Mouse (Mus musculus) MEL (cell line): ENCODE results near the gene Tmc1. TPM values are rescaled to one million over a fixed set of nuclear protein-coding genes. Genes with fewer than 3 reads are reported as not detected.

ENCODE experiments used
- DNase-seq: peaks from one replicate; pipeline ENCODE4 v3.0.0; 2011; ENCODE audit warnings: low read depth, low spot score
- H3K27ac ChIP-seq: 2 replicates; pipeline ENCODE4 v1.5.1; 2012; ENCODE audit warnings: low read depth, mild to moderate bottlenecking, control low read depth, low read length, moderate library complexity; ENCODE audit not compliant: control insufficient read depth
- H3K27me3 ChIP-seq, 2 experiments: fragments of 150-350 bp in 1 of 2; sonication (generic) in 1 of 2; 2 replicates each; pipeline ENCODE4 v1.6.1; 2012; ENCODE audit warnings: low read length in 2 of 2, mild to moderate bottlenecking in 2 of 2, improper control_type of control experiment in 1 of 2, moderate library complexity in 1 of 2; ENCODE audit not compliant: insufficient read depth in 2 of 2, control insufficient read depth in 1 of 2
- H3K36me3 ChIP-seq, 2 experiments: 2 replicates each; pipeline ENCODE4 v1.6.1; 2012 to 2014; ENCODE audit warnings: low read length in 2 of 2, improper control_type of control experiment in 1 of 2, inconsistent platforms in 1 of 2, mild to moderate bottlenecking in 1 of 2; ENCODE audit not compliant: insufficient read depth in 2 of 2, control insufficient read depth in 1 of 2
- H3K4me1 ChIP-seq, 2 experiments: fragments of 150-350 bp in 1 of 2; sonication (generic) in 1 of 2; 2 replicates each; pipeline ENCODE4 v1.6.1; 2012; ENCODE audit warnings: low read length in 2 of 2, improper control_type of control experiment in 1 of 2, mild to moderate bottlenecking in 1 of 2; ENCODE audit not compliant: insufficient read depth in 2 of 2, control insufficient read depth in 1 of 2
- H3K4me3 ChIP-seq, 2 experiments: fragments of 150-350 bp in 1 of 2; sonication (generic) in 1 of 2; 2 replicates each; pipeline ENCODE4 v1.5.1; 2012; ENCODE audit warnings: low read depth in 2 of 2, low read length in 2 of 2, mild to moderate bottlenecking in 2 of 2, moderate library complexity in 2 of 2, control low read depth in 1 of 2, improper control_type of control experiment in 1 of 2; ENCODE audit not compliant: control insufficient read depth in 1 of 2, insufficient read depth in 1 of 2
- H3K79me2 ChIP-seq: 2 replicates; pipeline ENCODE4 v1.6.1; 2012; ENCODE audit warnings: mild to moderate bottlenecking, low read length, moderate library complexity; ENCODE audit not compliant: control insufficient read depth, poor library complexity, insufficient read depth
- H3K9ac ChIP-seq: 2 replicates; pipeline ENCODE4 v1.6.1; 2012; ENCODE audit warnings: low read depth, mild to moderate bottlenecking, control low read depth, low read length, moderate library complexity; ENCODE audit not compliant: control insufficient read depth, poor library complexity, severe bottlenecking
- H3K9me3 ChIP-seq: fragments of 150-350 bp; sonication (generic); replicated peaks from 2 replicates; pipeline ENCODE4 v1.6.1; 2012; ENCODE audit warnings: mild to moderate bottlenecking, low read length, improper control_type of control experiment, moderate library complexity; ENCODE audit not compliant: insufficient read depth
- CHD1 ChIP-seq: IDR thresholded peaks from 2 replicates; pipeline ENCODE4 v1.6.1; 2012; ENCODE audit warnings: low read depth, mild to moderate bottlenecking, inconsistent platforms, low read length, improper control_type of control experiment
- EP300 ChIP-seq, 2 experiments: IDR thresholded peaks; 2 replicates each; pipeline ENCODE4 v1.6.1; 2011; ENCODE audit warnings: improper control_type of control experiment in 2 of 2, low read length in 2 of 2, low read depth in 1 of 2, mild to moderate bottlenecking in 1 of 2
- ETS1 ChIP-seq: IDR thresholded peaks from 2 replicates; pipeline ENCODE4 v1.6.1; 2012; ENCODE audit warnings: low read depth, mild to moderate bottlenecking, inconsistent platforms, low read length, improper control_type of control experiment, moderate library complexity
- GATA1 ChIP-seq: IDR thresholded peaks from 2 replicates; pipeline ENCODE4 v1.6.1; 2011; ENCODE audit warnings: low read depth, low read length, improper control_type of control experiment
- HCFC1 ChIP-seq: IDR thresholded peaks from 2 replicates; pipeline ENCODE4 v1.6.1; 2012; ENCODE audit warnings: low read depth, mild to moderate bottlenecking, inconsistent platforms, low read length, improper control_type of control experiment, moderate library complexity
- KAT2A ChIP-seq: conservative IDR thresholded peaks from 2 replicates; pipeline ENCODE4 v1.6.1; 2012; ENCODE audit warnings: low read depth, low read length, improper control_type of control experiment, inconsistent platforms
- MXI1 ChIP-seq: IDR thresholded peaks from 2 replicates; pipeline ENCODE4 v1.6.1; 2011; ENCODE audit warnings: mild to moderate bottlenecking, low read depth, low read length, improper control_type of control experiment
- MYC ChIP-seq: IDR thresholded peaks from 2 replicates; pipeline ENCODE4 v1.6.1; 2011; ENCODE audit warnings: low read depth, mild to moderate bottlenecking, low read length, improper control_type of control experiment, moderate library complexity
- NRF1 ChIP-seq: IDR thresholded peaks from 2 replicates; pipeline ENCODE4 v1.6.1; 2014; ENCODE audit warnings: low read depth, mild to moderate bottlenecking, inconsistent platforms, low read length, improper control_type of control experiment, moderate library complexity; ENCODE audit not compliant: poor library complexity, insufficient read depth, severe bottlenecking
- POLR2A ChIP-seq, 2 experiments: IDR thresholded peaks; 2 replicates each; pipeline ENCODE4 v1.6.1; 2011 to 2012; ENCODE audit warnings: low read length in 2 of 2, mild to moderate bottlenecking in 2 of 2, control low read depth in 1 of 2, improper control_type of control experiment in 1 of 2, low read depth in 1 of 2, moderate library complexity in 1 of 2; ENCODE audit not compliant: control insufficient read depth in 1 of 2, insufficient read depth in 1 of 2, poor library complexity in 1 of 2
- RAD21 ChIP-seq: IDR thresholded peaks from 2 replicates; pipeline ENCODE4 v1.6.1; 2011; ENCODE audit warnings: mild to moderate bottlenecking, low read depth, low read length, improper control_type of control experiment
- RCOR1 ChIP-seq: IDR thresholded peaks from 2 replicates; pipeline ENCODE4 v1.6.1; 2012; ENCODE audit warnings: low read depth, mild to moderate bottlenecking, inconsistent platforms, low read length, improper control_type of control experiment
- SIN3A ChIP-seq: IDR thresholded peaks from 2 replicates; pipeline ENCODE4 v1.6.1; 2012; ENCODE audit warnings: low read length, improper control_type of control experiment, inconsistent platforms
- SMC3 ChIP-seq: IDR thresholded peaks from 2 replicates; pipeline ENCODE4 v1.6.1; 2011; ENCODE audit warnings: low read depth, low read length, improper control_type of control experiment
- TCF12 ChIP-seq: IDR thresholded peaks from 2 replicates; pipeline ENCODE4 v1.6.1; 2014; ENCODE audit warnings: low read depth, mild to moderate bottlenecking, inconsistent platforms, low read length, improper control_type of control experiment, moderate library complexity
- ZC3H11A ChIP-seq: IDR thresholded peaks from 2 replicates; pipeline ENCODE4 v1.6.1; 2012; ENCODE audit warnings: low read depth, mild to moderate bottlenecking, inconsistent platforms, low read length, improper control_type of control experiment
- ZMIZ1 ChIP-seq: IDR thresholded peaks from 2 replicates; pipeline ENCODE4 v1.6.1; 2012; ENCODE audit warnings: low read depth, mild to moderate bottlenecking, inconsistent platforms, low read length, improper control_type of control experiment, moderate library complexity
- polyA plus RNA-seq, 2 experiments: library from polyadenylated mRNA; stranded (reverse) in 1 of 2; unstranded in 1 of 2; fragments of >175 nt in 1 of 2; fragments of >200 nt in 1 of 2; gene quantifications; 2 replicates each; pipeline versions ENCODE4 v1.2.1 to v1.2.4; 2012; ENCODE audit warnings: low replicate concordance in 2 of 2, low read depth in 1 of 2; ENCODE audit not compliant: insufficient read length in 2 of 2, insufficient read depth in 1 of 2, missing spikeins in 1 of 2
- total RNA-seq: library from RNA; depleted of rRNA; stranded (reverse); fragments of 300-350 nt; gene quantifications from 2 replicates; pipeline ENCODE4 v1.2.3, GENCODE M21; 2012

Tmc1 gene
- total and polyA plus RNA-seq, 3 experiments, result not detected

DNA sequence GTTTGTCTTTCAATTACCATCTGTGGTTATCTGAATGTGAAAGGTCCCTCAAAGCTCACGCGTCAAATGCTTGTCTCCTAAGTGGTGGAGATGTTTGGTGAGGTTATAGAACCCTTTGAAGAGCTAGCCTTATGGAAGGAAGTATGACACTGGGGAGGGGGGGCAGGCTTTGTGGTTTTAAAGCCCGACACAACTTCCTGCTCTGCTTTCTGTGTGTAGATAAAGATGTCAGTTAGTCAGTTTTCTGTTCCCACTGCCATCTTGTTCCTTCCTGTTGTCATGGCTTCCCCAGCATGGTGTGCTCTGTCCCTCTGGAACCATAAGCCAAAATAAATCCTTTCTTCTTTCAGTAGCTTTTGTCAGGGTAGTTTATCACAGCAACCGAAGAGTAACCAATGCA, 78.1 kb downstream of the Tmc1 start (continued):
- peak; percentile 47 for TF ChIP-seq ETS1
- no peak for TF ChIP-seq CHD1
- no peak for TF ChIP-seq HCFC1
- TF ChIP-seq GATA1, result peak; percentile 60

DNA sequence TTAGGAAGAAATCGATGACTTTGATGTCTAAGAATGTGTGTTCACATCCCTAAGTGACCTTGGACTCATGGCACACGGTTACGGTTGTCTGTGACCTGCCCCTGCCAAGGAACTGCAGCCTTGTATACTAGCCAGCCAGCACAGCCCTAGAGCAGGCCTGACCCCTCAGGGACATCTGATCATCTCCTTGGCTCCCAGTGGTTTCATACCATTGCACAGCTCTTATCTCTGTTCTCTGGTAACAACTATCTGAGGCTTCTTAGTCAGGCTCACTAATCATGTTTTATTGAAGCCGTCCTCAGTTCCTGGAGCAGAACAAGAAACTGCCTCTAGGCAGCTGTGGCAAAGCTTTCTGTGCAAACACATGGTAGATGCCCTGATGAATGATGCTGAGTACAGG, 92.2 kb downstream of the Tmc1 start:
- Histone ChIP-seq H3K79me2 (no peaks in the 10 kb centered on the region), H3K9ac (no peak overlapping the region), H3K9me3 (no peaks in the 10 kb centered on the region), H3K4me3 (no peak overlapping the region), H3K27me3 (no peaks in the 10 kb centered on the region), H3K27ac (no peak overlapping the region), H3K4me1 (peaks cover 3 to 4% of the 10 kb centered on the region in 2 experiments; a peak in 3 of 4 replicates), H3K36me3 (no peaks in the 10 kb centered on the region)
- no peak for DNase-seq
- TF ChIP-seq RAD21 (no peak), TCF12 (peak; percentile 40; the same call in 1 of the 2 replicates), ETS1 (peak; percentile 29; the same call in 1 of the 2 replicates), GATA1 (peak; percentile 56), ZC3H11A (no peak), EP300 (IDR thresholded peaks at IDR 0.05; ENCODE audit: low read depth in 1 of 2, low read length in 2 of 2) (peak in 1 of 2 experiments; percentile 15; a peak in 1 of 4 replicates), ZMIZ1 (no peak)

DNA sequence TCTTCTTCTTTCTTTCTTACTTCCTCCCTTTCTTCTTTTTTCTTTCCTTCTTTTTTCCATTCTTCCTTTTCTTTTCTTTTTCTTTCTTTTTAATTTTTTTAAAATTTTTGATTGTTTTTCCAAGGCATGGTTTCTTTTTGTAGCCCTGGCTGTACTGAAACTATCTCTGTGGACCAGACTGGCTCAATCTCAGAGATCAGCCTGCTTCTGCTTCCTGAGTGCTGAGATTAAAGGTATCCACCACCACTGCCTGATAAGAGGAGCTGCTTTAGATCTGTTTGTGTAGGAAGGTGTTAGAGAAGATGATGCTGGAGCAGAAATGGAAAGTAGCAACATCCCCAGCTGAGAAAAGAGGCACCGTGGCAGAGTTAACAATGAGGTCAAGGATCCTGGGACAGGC, 93.7 kb downstream of the Tmc1 start:
- H3K79me2 ChIP-seq, result no peaks in the 10 kb centered on the region

More for the DNA sequence above, 93.7 kb downstream of the Tmc1 start:
- Histone ChIP-seq H3K27me3 (no peaks in the 10 kb centered on the region), H3K4me1 (peaks cover 3 to 4% of the 10 kb centered on the region in 2 experiments; a peak in 3 of 4 replicates), H3K9me3 (no peaks in the 10 kb centered on the region), H3K36me3 (no peaks in the 10 kb centered on the region), H3K27ac (no peak overlapping the region), H3K9ac (no peak overlapping the region), H3K4me3 (no peak overlapping the region)
- no peak for DNase-seq
- TF ChIP-seq MYC (no peak), SIN3A (no peak), NRF1 (no peak), SMC3 (no peak), MXI1 (no peak), CHD1 (no peak), KAT2A (no peak), RCOR1 (peak; percentile 76), TCF12 (peak; percentile 55), POLR2A (IDR thresholded peaks at IDR 0.05; ENCODE audit: control insufficient read depth in 1 of 2, insufficient read depth in 1 of 2, low read depth in 1 of 2, low read length in 2 of 2, poor library complexity in 1 of 2) (no peak), EP300 (IDR thresholded peaks at IDR 0.05; ENCODE audit: low read depth in 1 of 2, low read length in 2 of 2) (peak; percentile 17 to 34; a peak in 2 of 4 replicates), GATA1 (peak; percentile 31; the same call in 1 of the 2 replicates)
- TF ChIP-seq, all 39 proteins: peak for 4
